Mouse (Mus musculus) liver, embryonic 14.5 days (tissue): ENCODE measurements around the gene Gm4969.

Experiments
- CTCF ChIP-seq: IDR thresholded peaks from 2 replicates; pipeline ENCODE4 v1.5.1; 2016; ENCODE audit warnings: antibody characterized with exemption, low read depth, control low read depth
- EP300 ChIP-seq: IDR thresholded peaks from 2 replicates; pipeline ENCODE4 v1.6.1; 2016; ENCODE audit warnings: antibody characterized with exemption, low read depth

GRCm38 (mm10) chr7:19078732-19079131 is 39.4 kb downstream of the Gm4969 start:
- TF ChIP-seq EP300 (no peak), CTCF (no peak)
